Mouse (Mus musculus) forebrain, embryonic 15.5 days (tissue): ENCODE results near the gene Fam172a. TPM values are rescaled to one million over a fixed set of nuclear protein-coding genes. Genes with fewer than 3 reads are reported as not detected.
A peak's percentile ranks its signal among the peaks of the same experiment; 100 is the strongest.

Source experiments
- ATAC-seq: fragments of 200-750 bp; cut with Nextera tagmentation; replicated peaks from 2 replicates; pipeline ENCODE4 v1.8.0; 2017; ENCODE audit warnings: mild to moderate bottlenecking, moderate TSS enrichment, moderate library complexity
- H3K27ac ChIP-seq: fragments of 300-500 bp; sonication (generic); replicated peaks from 2 replicates; pipeline ENCODE4 v1.5.1; 2015; ENCODE audit warnings: mild to moderate bottlenecking, inconsistent platforms
- H3K27me3 ChIP-seq: fragments of 300-500 bp; sonication (generic); 2 replicates; pipeline ENCODE4 v1.6.1; 2015; ENCODE audit warnings: inconsistent platforms
- H3K36me3 ChIP-seq: fragments of 300-500 bp; sonication (generic); 2 replicates; pipeline ENCODE4 v1.6.1; 2015; ENCODE audit warnings: mild to moderate bottlenecking, inconsistent platforms
- H3K4me1 ChIP-seq: fragments of 300-500 bp; sonication (generic); 2 replicates; pipeline ENCODE4 v1.6.1; 2015; ENCODE audit warnings: inconsistent platforms
- H3K4me2 ChIP-seq: fragments of 300-500 bp; sonication (generic); replicated peaks from 2 replicates; pipeline ENCODE4 v1.6.1; 2015; ENCODE audit warnings: mild to moderate bottlenecking, inconsistent platforms
- H3K4me3 ChIP-seq: fragments of 300-500 bp; sonication (generic); 2 replicates; pipeline ENCODE4 v1.5.1; 2015; ENCODE audit warnings: mild to moderate bottlenecking, inconsistent platforms
- H3K9ac ChIP-seq: fragments of 300-500 bp; sonication (generic); replicated peaks from 2 replicates; pipeline ENCODE4 v1.6.1; 2015; ENCODE audit warnings: mild to moderate bottlenecking, inconsistent platforms
- H3K9me3 ChIP-seq: fragments of 300-500 bp; sonication (generic); 2 replicates; pipeline ENCODE4 v1.6.1; 2016; ENCODE audit warnings: inconsistent platforms
- WGBS: fragments of 180-500 bp; shearing (Covaris S2); methylation state at CpG from one replicate; pipeline ENCODE4 v1.1.7; 2015; ENCODE audit warnings: mixed read lengths; 5-methylcytosine and 5-hydroxymethylcytosine counted together
- polyA plus RNA-seq: library from polyadenylated mRNA; unstranded; fragments of >200 nt; fragmentation: Nextera tagmentation; extraction: Ambion mirVana; gene quantifications from 2 replicates; pipeline ENCODE4 v1.2.1, GENCODE M21; 2015

Gene Fam172a
- polyA plus RNA-seq, 1 experiment from 2014 or later, result 58.8 TPM

GRCm38 (mm10) chr13:77982105-77982851 lies 280.4 kb downstream of the Fam172a start:
- Histone ChIP-seq H3K4me3 (no peak overlapping the region), H3K9me3 (no peaks in the 10 kb centered on the region), H3K4me1 (peaks cover 5% of the 10 kb centered on the region), H3K9ac (no peak overlapping the region), H3K4me2 (no peak overlapping the region), H3K27ac (peak overlapping the region; percentile 62), H3K27me3 (no peaks in the 10 kb centered on the region), H3K36me3 (no peaks in the 10 kb centered on the region)
- ATAC-seq, result peak; percentile 82
- WGBS, result 16% methylated on average over 5 of the region's 5 CpGs

GRCm38 (mm10) chr13:77982852-77983202 lies 281.0 kb downstream of the Fam172a start:
- Histone ChIP-seq H3K27me3 (no peaks in the 10 kb centered on the region), H3K9me3 (no peaks in the 10 kb centered on the region), H3K4me2 (no peak overlapping the region), H3K4me1 (peaks cover 5% of the 10 kb centered on the region), H3K4me3 (no peak overlapping the region), H3K36me3 (no peaks in the 10 kb centered on the region), H3K9ac (no peak overlapping the region), H3K27ac (peak overlapping the region; percentile 62; the same call in 1 of the 2 replicates)
- peak; percentile 26 for ATAC-seq
- 33% methylated on average over 2 of the region's 2 CpGs for WGBS

GRCm38 (mm10) chr13:77991189-77991886 lies 289.5 kb downstream of the Fam172a start:
- 0 out of 2 replicates have a peak, but pooled peaks cover 4% of the 10 kb centered on the region for H3K4me1 ChIP-seq
- ATAC-seq, result peak; percentile 65
- H3K9me3 ChIP-seq, result no peaks in the 10 kb centered on the region
- no peak overlapping the region for H3K4me2 ChIP-seq
- no peak overlapping the region for H3K4me3 ChIP-seq
- H3K36me3 ChIP-seq, result no peaks in the 10 kb centered on the region
- WGBS, result 68% methylated on average over 5 of the region's 5 CpGs
- no peak overlapping the region for H3K9ac ChIP-seq
- peak overlapping the region; percentile 55 for H3K27ac ChIP-seq
- H3K27me3 ChIP-seq, result no peaks in the 10 kb centered on the region

DNA sequence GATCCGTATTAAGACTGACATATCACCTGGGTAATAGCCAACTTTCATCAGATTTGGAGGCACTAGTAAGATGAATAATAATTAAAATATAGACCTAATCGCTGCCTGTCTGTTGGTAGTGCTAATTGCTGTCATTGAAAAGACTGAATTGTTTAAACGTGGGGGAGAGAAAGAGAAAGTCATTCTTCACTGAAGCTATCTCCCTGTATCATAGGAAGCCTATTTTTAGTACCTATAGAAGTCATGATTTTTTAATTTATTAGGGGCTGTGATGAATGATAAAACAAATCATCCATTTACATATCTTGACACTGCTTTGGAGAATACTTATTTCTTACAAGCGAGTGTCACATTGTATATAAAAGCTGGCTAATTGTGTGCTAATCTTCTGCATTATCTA lies 302.8 kb downstream of the Fam172a start:
- Histone ChIP-seq H3K36me3 (no peaks in the 10 kb centered on the region; the same call in 1 of the 2 replicates), H3K27me3 (no peaks in the 10 kb centered on the region), H3K9ac (no peak overlapping the region), H3K4me3 (no peak overlapping the region), H3K27ac (no peak overlapping the region), H3K4me1 (peaks cover 5% of the 10 kb centered on the region; the same call in 1 of the 2 replicates), H3K4me2 (no peak overlapping the region), H3K9me3 (no peaks in the 10 kb centered on the region)
- WGBS, result 28% methylated on average over 4 of the region's 4 CpGs
- no peak for ATAC-seq

- no peaks in the 10 kb centered on the region; the same call in 1 of the 2 replicates for H3K36me3 ChIP-seq
- no peaks in the 10 kb centered on the region for H3K27me3 ChIP-seq
- H3K4me3 ChIP-seq, result no peak overlapping the region
- H3K27ac ChIP-seq, result peak overlapping the region; percentile 69
- H3K4me1 ChIP-seq, result peaks cover 5% of the 10 kb centered on the region; the same call in 1 of the 2 replicates
- H3K9me3 ChIP-seq, result no peaks in the 10 kb centered on the region
- 8% methylated on average over 3 of the region's 3 CpGs for WGBS
- H3K4me2 ChIP-seq, result no peak overlapping the region
- ATAC-seq, result peak; percentile 70; the same call in 1 of the 2 replicates
- no peak overlapping the region for H3K9ac ChIP-seq
These were observed 303.5 kb downstream of the Fam172a start for GRCm38 (mm10) chr13:78005344-78005743.

DNA sequence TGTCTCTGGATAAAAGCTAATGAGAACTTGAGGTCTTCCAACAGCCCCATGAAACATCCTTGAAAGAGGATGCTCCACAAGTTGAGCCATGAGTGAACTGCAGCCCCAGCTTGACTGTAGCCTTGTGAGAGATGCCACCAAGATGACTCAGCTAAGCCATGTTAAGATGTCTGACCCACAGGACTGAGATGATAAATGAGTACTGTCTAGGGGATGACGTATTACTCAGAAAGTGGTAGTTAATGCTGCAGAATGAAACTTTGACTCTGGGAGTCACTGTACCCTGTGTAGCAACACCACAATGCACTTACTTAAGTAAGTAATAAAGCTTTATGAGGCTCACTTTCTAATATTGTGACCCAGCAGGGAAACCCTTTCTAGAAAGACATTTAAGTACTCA lies 308.3 kb downstream of the Fam172a start:
- H3K27me3 ChIP-seq, result no peaks in the 10 kb centered on the region
- no peak overlapping the region for H3K4me3 ChIP-seq
- no peak for ATAC-seq

DNA sequence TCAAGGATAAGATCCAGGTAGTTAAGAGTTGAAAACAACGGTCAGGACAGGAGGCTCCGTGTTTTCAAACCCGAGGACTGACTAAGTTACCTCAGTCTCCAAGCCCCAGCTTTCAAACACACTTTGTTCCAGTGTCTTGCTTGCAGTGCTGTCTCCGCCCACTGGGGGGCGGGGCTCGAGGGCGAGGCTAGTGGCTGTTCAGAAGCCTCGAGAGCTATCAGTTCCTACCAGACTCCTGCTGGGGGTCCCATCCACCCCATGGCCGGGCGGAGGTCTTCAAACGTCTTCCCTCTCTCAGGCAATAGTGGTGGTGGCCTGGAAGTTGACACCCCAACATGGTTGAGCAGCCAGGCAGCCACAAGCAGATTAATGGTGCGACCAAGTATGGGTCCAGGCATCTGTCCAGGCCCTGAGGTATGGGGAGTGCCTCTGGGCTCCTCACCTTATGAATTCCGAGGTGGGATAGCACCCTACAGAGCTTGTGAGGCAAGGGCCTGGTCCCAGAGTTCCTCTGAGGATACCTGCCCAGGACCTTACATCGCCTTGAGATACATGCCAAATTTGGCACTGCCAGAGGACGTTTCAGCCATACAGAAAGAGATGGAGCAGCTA lies 323.0 kb downstream of the Fam172a start, which contains the start of gene Pou5f2:
TSS of gene Pou5f2 (plus strand) at position 220 of the 612 bp plus-strand sequence.
- Histone ChIP-seq H3K4me1 (no peaks in the 10 kb centered on the region), H3K9ac (no peak within 1 kb of the TSS), H3K4me2 (no peak within 1 kb of the TSS), H3K36me3 (no peaks in the 10 kb centered on the region), H3K27ac (no peak within 1 kb of the TSS), H3K27me3 (no peaks in the 10 kb centered on the region), H3K9me3 (no peaks in the 10 kb centered on the region), H3K4me3 (no peak within 1 kb of the TSS)
- ATAC-seq, result no peak
- 61% methylated on average over 15 of the region's 15 CpGs for WGBS

More for the DNA sequence above, 308.3 kb downstream of the Fam172a start:
- 100% methylated on average over 1 of the region's 1 CpGs for WGBS
- H3K27ac ChIP-seq, result no peak overlapping the region
- H3K36me3 ChIP-seq, result no peaks in the 10 kb centered on the region; the same call in 1 of the 2 replicates
- no peaks in the 10 kb centered on the region for H3K9me3 ChIP-seq
- H3K4me1 ChIP-seq, result peaks cover 4% of the 10 kb centered on the region; the same call in 1 of the 2 replicates
- H3K4me2 ChIP-seq, result no peak overlapping the region
- no peak overlapping the region for H3K9ac ChIP-seq

DNA sequence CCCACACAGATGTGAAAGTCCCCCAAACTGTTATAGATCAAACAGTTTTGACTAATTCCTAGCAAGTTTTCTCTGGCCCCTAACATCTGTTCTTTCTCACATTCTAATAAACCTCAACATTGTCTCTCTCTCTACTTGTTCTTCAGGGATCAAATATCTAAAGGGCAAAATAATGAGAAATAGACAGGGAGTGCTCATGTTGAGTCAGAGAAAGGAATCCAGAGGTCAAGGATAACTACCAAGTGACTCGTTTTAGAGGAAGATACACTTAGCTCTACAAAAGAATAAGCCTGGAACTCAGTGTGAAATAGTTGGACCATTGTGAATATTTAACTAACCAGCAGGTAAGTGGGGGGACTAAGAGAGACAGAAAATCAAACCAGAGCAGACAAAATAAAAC lies 331.0 kb downstream of the Fam172a start:
- H3K4me2 ChIP-seq, result no peak overlapping the region
- no peaks in the 10 kb centered on the region for H3K4me1 ChIP-seq
- H3K9ac ChIP-seq, result no peak overlapping the region
- no peaks in the 10 kb centered on the region for H3K36me3 ChIP-seq
- no peaks in the 10 kb centered on the region for H3K9me3 ChIP-seq
- ATAC-seq, result no peak
- H3K4me3 ChIP-seq, result no peak overlapping the region
- WGBS, result 60% methylated on average over 1 of the region's 1 CpGs
- H3K27ac ChIP-seq, result no peak overlapping the region
- no peaks in the 10 kb centered on the region for H3K27me3 ChIP-seq

DNA sequence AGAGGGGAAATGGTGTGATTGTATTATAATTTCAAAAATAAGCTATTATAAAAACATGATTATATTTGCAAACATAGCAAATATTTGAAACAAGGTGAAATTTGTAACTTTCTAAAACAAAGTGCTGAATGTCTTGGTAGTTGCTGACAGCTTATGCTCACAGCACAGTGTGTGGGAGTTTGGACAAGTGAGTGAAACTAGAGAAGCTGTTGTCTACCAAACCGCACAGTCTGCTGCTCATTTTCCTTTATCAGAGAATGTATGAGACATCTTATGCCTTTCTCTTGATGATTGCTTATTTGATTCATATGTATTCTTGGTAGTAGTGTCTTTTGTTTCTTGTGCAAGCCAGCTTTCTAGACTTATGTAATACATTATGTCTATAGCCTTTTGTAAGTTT lies 335.4 kb downstream of the Fam172a start:
- 83% methylated on average over 1 of the region's 1 CpGs for whole genome bisulfite sequencing
- no peaks in the 10 kb centered on the region for H3K9me3 ChIP-seq

GRCm38 (mm10) chr13:78043203-78043602 lies 341.4 kb downstream of the Fam172a start:
- H3K36me3 ChIP-seq, result no peaks in the 10 kb centered on the region
- no peaks in the 10 kb centered on the region for H3K9me3 ChIP-seq
- WGBS, result 77% methylated on average over 6 of the region's 6 CpGs
- no peaks in the 10 kb centered on the region for H3K27me3 ChIP-seq
- no peak overlapping the region for H3K9ac ChIP-seq
- no peaks in the 10 kb centered on the region for H3K4me1 ChIP-seq
- no peak overlapping the region for H3K4me2 ChIP-seq
- ATAC-seq, result no peak
- H3K27ac ChIP-seq, result no peak overlapping the region
- no peak overlapping the region for H3K4me3 ChIP-seq

More for the DNA sequence above, 335.4 kb downstream of the Fam172a start:
- Histone ChIP-seq H3K9ac (no peak overlapping the region), H3K36me3 (no peaks in the 10 kb centered on the region), H3K4me2 (no peak overlapping the region), H3K4me3 (no peak overlapping the region), H3K27ac (no peak overlapping the region), H3K4me1 (no peaks in the 10 kb centered on the region), H3K27me3 (no peaks in the 10 kb centered on the region)
- no peak for ATAC-seq

GRCm38 (mm10) chr13:78045116-78045515 lies 343.3 kb downstream of the Fam172a start:
- ATAC-seq, result no peak

GRCm38 (mm10) chr13:78087751-78088150 lies 385.9 kb downstream of the Fam172a start:
- no peaks in the 10 kb centered on the region for H3K9me3 ChIP-seq
- H3K9ac ChIP-seq, result no peak overlapping the region
- no peaks in the 10 kb centered on the region for H3K36me3 ChIP-seq
- no peak overlapping the region for H3K4me3 ChIP-seq
- WGBS, result 83% methylated on average over 4 of the region's 4 CpGs
- no peaks in the 10 kb centered on the region for H3K27me3 ChIP-seq
- ATAC-seq, result no peak
- no peaks in the 10 kb centered on the region for H3K4me1 ChIP-seq
- no peak overlapping the region for H3K27ac ChIP-seq
- H3K4me2 ChIP-seq, result no peak overlapping the region

More at GRCm38 (mm10) chr13:78045116-78045515, 343.3 kb downstream of the Fam172a start:
- no peaks in the 10 kb centered on the region for H3K9me3 ChIP-seq
- no peak overlapping the region for H3K4me3 ChIP-seq
- WGBS, result 57% methylated on average over 5 of the region's 5 CpGs
- H3K9ac ChIP-seq, result no peak overlapping the region
- no peak overlapping the region for H3K27ac ChIP-seq
- no peaks in the 10 kb centered on the region for H3K36me3 ChIP-seq
- H3K27me3 ChIP-seq, result no peaks in the 10 kb centered on the region
- no peaks in the 10 kb centered on the region for H3K4me1 ChIP-seq
- no peak overlapping the region for H3K4me2 ChIP-seq
